Mouse (Mus musculus) cerebellum, adult 2 months (tissue): Measurements from ENCODE around the gene Anapc1.

ENCODE experiments used
- CTCF ChIP-seq: fragments of 200-500 bp; IDR thresholded peaks from 2 replicates; pipeline ENCODE4 v1.5.1; 2011; ENCODE audit warnings: low read depth, mild to moderate bottlenecking, control low read depth, low read length, moderate library complexity, borderline replicate concordance; ENCODE audit not compliant: insufficient read depth
- POLR2A ChIP-seq: fragments of 200-500 bp; IDR thresholded peaks from 2 replicates; pipeline ENCODE4 v1.6.1; 2011; ENCODE audit warnings: low read length, control low read depth, borderline replicate concordance; ENCODE audit not compliant: insufficient read depth

GRCm38 (mm10) chr2:128680661-128681060 is 6.5 kb downstream of the Anapc1 start:
- no peak for TF ChIP-seq CTCF
- TF ChIP-seq POLR2A: no peak
